Mouse (Mus musculus): Measurements from ENCODE around the gene Vmn1r35.
"Not testable (repeated sequence)": the region's sequence is repeated elsewhere in the genome, so short reads cannot be mapped to it uniquely, and the experiment has no call there.

Gene Vmn1r35

GRCm38 (mm10) chr6:66685806-66686205 lies at the start of gene Vmn1r35:
TSS of gene Vmn1r35 (minus strand) at chr6:66685906.
- DNase-seq (ENCODE audit: low read depth, low spot score): no peak

DNA sequence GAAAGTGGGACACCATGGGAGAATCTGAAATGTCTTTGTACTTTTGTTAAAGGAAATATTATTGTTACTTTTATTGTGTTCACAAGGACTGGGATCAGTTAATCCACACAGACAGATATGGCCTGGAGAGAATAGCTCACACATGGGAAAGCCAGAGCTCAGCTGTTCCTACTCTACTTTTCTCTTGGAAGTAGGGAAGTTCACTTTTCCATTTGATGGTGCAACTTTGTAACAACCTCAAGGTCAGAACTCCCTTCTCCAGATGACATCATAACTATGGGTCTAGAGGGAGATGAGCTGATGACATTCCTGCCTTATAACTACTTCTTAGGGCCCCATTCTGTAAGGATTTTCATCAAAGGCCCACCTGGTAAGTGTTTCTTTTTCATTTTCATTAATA lies 43.4 kb upstream of the Vmn1r35 start, which contains the start of gene Vmn1r37:
Vmn1r37 (plus strand) TSS at position 301 of the 400 bp plus-strand sequence.
- not testable (repeated sequence) for DNase-seq (ENCODE audit: low read depth, low spot score)

- DNase-seq (ENCODE audit: low read depth, low spot score): not testable (repeated sequence)
Observed at GRCm38 (mm10) chr6:66719068-66719467, 33.4 kb upstream of the Vmn1r35 start, which contains the start of gene Vmn1r36. TSS of gene Vmn1r36 (minus strand) at chr6:66719168.

DNA sequence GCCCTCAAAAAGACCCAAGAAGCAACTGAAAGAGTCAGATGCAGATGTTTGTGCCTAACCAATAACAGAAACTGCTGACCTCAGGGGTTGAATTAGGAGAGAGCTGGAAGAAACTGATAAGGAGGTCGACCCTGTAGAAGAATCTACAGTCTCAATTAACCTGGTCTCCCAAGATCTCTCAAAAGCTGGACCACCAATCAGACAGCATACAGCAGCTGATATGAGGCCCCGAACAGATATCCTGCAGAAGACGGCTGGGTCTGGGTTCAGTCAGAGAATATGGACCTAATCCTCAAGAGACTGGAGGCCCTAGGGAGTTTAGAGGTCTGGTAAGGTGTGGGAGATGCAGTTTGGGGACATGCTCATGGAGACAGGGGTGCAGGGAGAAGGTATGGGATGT lies 28.1 kb upstream of the Vmn1r35 start:
- DNase-seq (ENCODE audit: low read depth, low spot score): no peak

DNA sequence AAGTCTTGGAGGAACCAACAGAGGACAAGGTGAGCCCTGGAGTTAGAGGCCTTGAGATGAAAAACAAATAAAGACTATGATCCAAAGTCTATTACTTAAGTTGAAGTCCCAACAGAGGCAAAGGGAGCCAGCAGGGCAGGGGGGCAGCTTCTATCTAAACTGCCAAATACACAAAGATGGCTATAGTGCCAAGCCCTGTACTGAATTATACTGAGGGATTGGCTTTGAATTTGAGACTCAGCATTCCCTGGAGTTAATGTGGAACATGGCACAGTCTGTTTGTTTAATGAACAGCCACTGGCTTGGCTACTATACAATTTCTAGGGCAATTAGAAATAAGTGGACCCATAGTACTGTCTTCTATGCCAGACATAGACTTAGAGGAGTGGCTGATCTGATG lies 23.2 kb upstream of the Vmn1r35 start:
- no peak for DNase-seq (ENCODE audit: low read depth, low spot score)

DNA sequence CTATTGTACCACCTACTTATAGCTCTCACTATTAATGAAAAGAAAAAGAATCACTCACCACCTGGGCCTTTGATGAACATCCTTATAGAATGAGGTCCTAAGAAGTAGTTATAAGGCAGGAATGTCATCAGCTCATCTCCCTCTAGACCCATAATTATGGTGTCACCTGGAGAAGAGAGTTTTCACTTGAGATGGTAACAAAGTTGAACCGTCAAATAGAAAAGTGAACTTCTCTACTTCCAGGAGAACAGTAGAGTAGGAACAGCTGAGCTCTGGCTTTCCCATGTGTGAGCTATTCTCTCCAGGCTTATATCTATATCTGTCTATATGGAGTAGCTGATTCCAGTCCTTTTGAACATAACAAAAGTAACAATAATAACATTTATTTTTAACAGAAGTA lies 41.9 kb downstream of the Vmn1r35 start, which contains the start of gene Vmn1r34:
Vmn1r34 (minus strand) TSS at position 101 of the 400 bp plus-strand sequence.
- DNase-seq (ENCODE audit: low read depth, low spot score): no peak
